Mouse (Mus musculus) liver, embryonic 14.5 days (tissue): ENCODE results near the gene 1700061G19Rik.

ENCODE experiments used
- CTCF ChIP-seq: IDR thresholded peaks from 2 replicates; pipeline ENCODE4 v1.5.1; 2016; ENCODE audit warnings: antibody characterized with exemption, low read depth, control low read depth
- EP300 ChIP-seq: IDR thresholded peaks from 2 replicates; pipeline ENCODE4 v1.6.1; 2016; ENCODE audit warnings: antibody characterized with exemption, low read depth

DNA sequence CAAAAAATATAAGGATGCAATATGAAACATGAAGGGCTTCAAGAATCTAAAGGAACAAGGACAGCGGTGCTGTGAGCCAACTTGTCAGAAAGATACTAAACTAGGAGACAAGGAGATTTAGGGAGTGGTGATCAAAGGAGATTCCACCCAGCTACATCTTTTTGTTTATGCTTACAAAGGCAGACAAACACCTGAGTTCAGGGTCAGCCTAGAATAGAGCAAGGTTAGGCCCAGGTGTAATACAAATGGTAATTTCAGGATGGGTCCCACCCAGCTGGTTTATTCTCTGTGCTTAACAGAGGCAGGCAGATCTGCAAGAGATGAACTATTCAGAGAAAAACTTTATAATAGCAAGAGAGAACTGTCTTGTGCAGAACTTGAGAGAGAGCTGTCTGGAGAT, 41.9 kb upstream of the 1700061G19Rik start:
- TF ChIP-seq CTCF (no peak), EP300 (no peak)
